Mouse (Mus musculus) liver, embryonic 11.5 days (tissue): ENCODE measurements around the gene Mup9. TPM values are rescaled to one million over a fixed set of nuclear protein-coding genes. Genes with fewer than 3 reads are reported as not detected.
"Not testable (repeated sequence)": the region's sequence is repeated elsewhere in the genome, so short reads cannot be mapped to it uniquely, and the experiment has no call there.

ENCODE experiments used
- ATAC-seq: fragments of 200-750 bp; cut with Nextera tagmentation; replicated peaks from 2 replicates; pipeline ENCODE4 v1.8.0; 2017; ENCODE audit warnings: moderate number of reproducible peaks, mild to moderate bottlenecking, moderate TSS enrichment, moderate library complexity; ENCODE audit not compliant: low FRiP score
- DNase-seq: peaks from one replicate; pipeline ENCODE4 v3.0.0-alpha.2; 2017; ENCODE audit warnings: low spot score
- H3K27ac ChIP-seq: fragments of 300-500 bp; sonication (generic); 2 replicates; pipeline ENCODE4 v1.5.1; 2014; ENCODE audit warnings: mild to moderate bottlenecking, low read depth, low read length, control low read depth
- H3K27me3 ChIP-seq: fragments of 300-500 bp; sonication (generic); replicated peaks from 2 replicates; pipeline ENCODE4 v1.6.1; 2014; ENCODE audit warnings: low read length, mixed read lengths; ENCODE audit not compliant: control insufficient read depth, insufficient read depth
- H3K36me3 ChIP-seq: fragments of 300-500 bp; sonication (generic); 2 replicates; pipeline ENCODE4 v1.6.1; 2014; ENCODE audit warnings: mild to moderate bottlenecking, low read length, moderate library complexity, mixed read lengths; ENCODE audit not compliant: control insufficient read depth, insufficient read depth
- H3K4me1 ChIP-seq: fragments of 300-500 bp; sonication (generic); replicated peaks from 2 replicates; pipeline ENCODE4 v1.6.1; 2014; ENCODE audit warnings: low read length, mixed read lengths; ENCODE audit not compliant: control insufficient read depth, insufficient read depth
- H3K4me2 ChIP-seq: fragments of 300-500 bp; sonication (generic); 2 replicates; pipeline ENCODE4 v1.6.1; 2014; ENCODE audit warnings: mild to moderate bottlenecking, control low read depth, moderate library complexity
- H3K4me3 ChIP-seq: fragments of 300-500 bp; sonication (generic); 2 replicates; pipeline ENCODE4 v1.5.1; 2014; ENCODE audit warnings: low read depth, low read length, control low read depth
- H3K9ac ChIP-seq: fragments of 300-500 bp; sonication (generic); 2 replicates; pipeline ENCODE4 v1.6.1; 2014; ENCODE audit warnings: low read depth, low read length, control low read depth
- H3K9me3 ChIP-seq: fragments of 300-500 bp; sonication (generic); 2 replicates; pipeline ENCODE4 v1.6.1; 2016; ENCODE audit warnings: low read length, inconsistent platforms, mixed read lengths; ENCODE audit not compliant: control insufficient read depth
- WGBS: fragments of 180-500 bp; shearing (Covaris S2); extraction: QIAGEN DNeasy Blood & Tissue Kit; methylation state at CpG from one replicate; pipeline ENCODE4 v1.1.7; 2014; 5-methylcytosine and 5-hydroxymethylcytosine counted together
- polyA plus RNA-seq: library from polyadenylated mRNA; unstranded; fragments of >200 nt; fragmentation: Nextera tagmentation; extraction: Ambion mirVana; gene quantifications from 2 replicates; pipeline ENCODE4 v1.2.1, GENCODE M21; 2014

The Mup9 gene
- polyA plus RNA-seq: not detected in 2 replicates

GRCm38 (mm10) chr4:60421852-60422251 lies at the start of gene Mup9:
Gene Mup9, minus strand, starts transcription at chr4:60421952.
- ATAC-seq, H3K9ac ChIP-seq, H3K27ac ChIP-seq, H3K9me3 ChIP-seq, H3K4me1 ChIP-seq, H3K4me2 ChIP-seq, H3K36me3 ChIP-seq, H3K4me3 ChIP-seq, H3K27me3 ChIP-seq, DNase-seq: not testable (repeated sequence)
- WGBS: 76% methylated on average over 3 of the region's 3 CpGs

Other genes starting within 250 kb of the Mup9 start
- not detected in 2 replicates for gene Mup8, start 199.4 kb downstream of the Mup9 start, polyA plus RNA-seq
- not detected in 2 replicates for gene Mup1, start 80.0 kb upstream of the Mup9 start, polyA plus RNA-seq
- not detected in 2 replicates for gene Mup10, start 160.2 kb upstream of the Mup9 start, polyA plus RNA-seq
- not detected in 2 replicates for gene Mup11, start 240.5 kb upstream of the Mup9 start, polyA plus RNA-seq